Mouse (Mus musculus): ENCODE measurements around the gene Ezr.

GRCm38 (mm10) chr17:6747478-6747877 lies 35.1 kb downstream of the Ezr start:
- no peak for TF ChIP-seq CTCF (IDR thresholded peaks at IDR 0.05; ENCODE audit: borderline replicate concordance, extremely low read depth, insufficient read depth, insufficient read length)
- no peak for TF ChIP-seq POLR2A (IDR thresholded peaks at IDR 0.05; ENCODE audit: borderline replicate concordance, extremely low read depth, insufficient read depth, insufficient read length, poor library complexity, severe bottlenecking)

Data from brain, embryonic 14.5 days (tissue).